Mouse (Mus musculus): ENCODE results near the gene Nwd2. TPM values are rescaled to one million over a fixed set of nuclear protein-coding genes. Genes with fewer than 3 reads are reported as not detected.

Nwd2 gene
- polyA plus RNA-seq (2015; fragmentation: Nextera tagmentation; extraction: Ambion mirVana), result 0.14 TPM in 1 of 2 replicates, not detected in the other

- 3% methylated on average over 29 of the region's 29 CpGs for WGBS
- H3K27me3 ChIP-seq, result peaks cover 56% of the 10 kb centered on the region
- no peaks in the 10 kb centered on the region for H3K36me3 ChIP-seq
- no peak within 1 kb of the TSS for H3K27ac ChIP-seq
- H3K4me1 ChIP-seq (replicated peaks), result peaks cover 14% of the 10 kb centered on the region
- H3K9ac ChIP-seq, result no peak within 1 kb of the TSS
- no peaks in the 10 kb centered on the region for H3K9me3 ChIP-seq (replicated peaks)
- ATAC-seq (replicated peaks; ENCODE audit: insufficient number of reproducible peaks, insufficient read depth, low FRiP score, low read depth), result no peak
- peak within 1 kb of the TSS; percentile 77 for H3K4me2 ChIP-seq
- H3K4me3 ChIP-seq, result peak within 1 kb of the TSS; percentile 43
Measured at GRCm38 (mm10) chr5:63649070-63649532, at the start of gene Nwd2. Nwd2 (plus strand) TSS chr5:63649102.

GRCm38 (mm10) chr5:63607447-63607846 is 41.5 kb upstream of the Nwd2 start:
- Histone ChIP-seq H3K4me1 (replicated peaks) (no peaks in the 10 kb centered on the region), H3K9me3 (replicated peaks) (no peaks in the 10 kb centered on the region), H3K9ac (no peak overlapping the region), H3K4me2 (no peak overlapping the region), H3K27me3 (no peaks in the 10 kb centered on the region), H3K27ac (no peak overlapping the region), H3K4me3 (no peak overlapping the region), H3K36me3 (no peaks in the 10 kb centered on the region)
- WGBS, result 70% methylated on average over 2 of the region's 2 CpGs
- no peak for ATAC-seq (replicated peaks; ENCODE audit: insufficient number of reproducible peaks, insufficient read depth, low FRiP score, low read depth)

GRCm38 (mm10) chr5:63616792-63617668 is 31.9 kb upstream of the Nwd2 start:
- 64% methylated on average over 3 of the region's 3 CpGs for WGBS
- no peak for ATAC-seq (replicated peaks; ENCODE audit: insufficient number of reproducible peaks, insufficient read depth, low FRiP score, low read depth)
- Histone ChIP-seq H3K27me3 (no peaks in the 10 kb centered on the region), H3K4me1 (replicated peaks) (no peaks in the 10 kb centered on the region), H3K4me3 (no peak overlapping the region), H3K9ac (no peak overlapping the region), H3K27ac (no peak overlapping the region), H3K4me2 (no peak overlapping the region), H3K36me3 (no peaks in the 10 kb centered on the region), H3K9me3 (replicated peaks) (no peaks in the 10 kb centered on the region)

GRCm38 (mm10) chr5:63624123-63624522 is 24.8 kb upstream of the Nwd2 start:
- no peaks in the 10 kb centered on the region for H3K4me1 ChIP-seq (replicated peaks)
- no peak overlapping the region for H3K4me3 ChIP-seq
- no peaks in the 10 kb centered on the region for H3K36me3 ChIP-seq
- no peak overlapping the region for H3K4me2 ChIP-seq
- no peak overlapping the region for H3K9ac ChIP-seq
- WGBS, result 78% methylated on average over 3 of the region's 3 CpGs
- no peak for ATAC-seq (replicated peaks; ENCODE audit: insufficient number of reproducible peaks, insufficient read depth, low FRiP score, low read depth)
- no peaks in the 10 kb centered on the region for H3K27me3 ChIP-seq
- no peaks in the 10 kb centered on the region for H3K9me3 ChIP-seq (replicated peaks)
- no peak overlapping the region for H3K27ac ChIP-seq

GRCm38 (mm10) chr5:63627832-63628530 is 20.9 kb upstream of the Nwd2 start:
- Histone ChIP-seq H3K27ac (no peak overlapping the region), H3K4me2 (no peak overlapping the region), H3K4me3 (no peak overlapping the region), H3K27me3 (no peaks in the 10 kb centered on the region), H3K9me3 (replicated peaks) (no peaks in the 10 kb centered on the region), H3K9ac (no peak overlapping the region), H3K36me3 (no peaks in the 10 kb centered on the region), H3K4me1 (replicated peaks) (no peaks in the 10 kb centered on the region)
- WGBS, result 80% methylated on average over 1 of the region's 1 CpGs
- no peak for ATAC-seq (replicated peaks; ENCODE audit: insufficient number of reproducible peaks, insufficient read depth, low FRiP score, low read depth)

- H3K27ac ChIP-seq, result no peak overlapping the region
- H3K9ac ChIP-seq, result no peak overlapping the region
- H3K27me3 ChIP-seq, result no peaks in the 10 kb centered on the region
- no peak overlapping the region for H3K4me2 ChIP-seq
- no peak for ATAC-seq (replicated peaks; ENCODE audit: insufficient number of reproducible peaks, insufficient read depth, low FRiP score, low read depth)
- 58% methylated on average over 3 of the region's 3 CpGs for WGBS
- H3K4me1 ChIP-seq (replicated peaks), result no peaks in the 10 kb centered on the region
- no peaks in the 10 kb centered on the region for H3K36me3 ChIP-seq
- no peaks in the 10 kb centered on the region for H3K9me3 ChIP-seq (replicated peaks)
- no peak overlapping the region for H3K4me3 ChIP-seq
Measured at GRCm38 (mm10) chr5:63628531-63628871, 20.4 kb upstream of the Nwd2 start.

- no peak overlapping the region for H3K4me3 ChIP-seq
- no peaks in the 10 kb centered on the region for H3K4me1 ChIP-seq (replicated peaks)
- H3K4me2 ChIP-seq, result no peak overlapping the region
- H3K36me3 ChIP-seq, result no peaks in the 10 kb centered on the region
- no peaks in the 10 kb centered on the region for H3K27me3 ChIP-seq
- 33% methylated on average over 2 of the region's 2 CpGs for WGBS
- H3K27ac ChIP-seq, result no peak overlapping the region
- H3K9me3 ChIP-seq (replicated peaks), result no peaks in the 10 kb centered on the region
- no peak overlapping the region for H3K9ac ChIP-seq
- ATAC-seq (replicated peaks; ENCODE audit: insufficient number of reproducible peaks, insufficient read depth, low FRiP score, low read depth), result no peak
Measured at GRCm38 (mm10) chr5:63634636-63635035, 14.3 kb upstream of the Nwd2 start.

- Histone ChIP-seq H3K4me2 (no peak overlapping the region), H3K27ac (no peak overlapping the region), H3K4me1 (replicated peaks) (peaks cover 14% of the 10 kb centered on the region), H3K9ac (no peak overlapping the region), H3K9me3 (replicated peaks) (no peaks in the 10 kb centered on the region), H3K4me3 (no peak overlapping the region), H3K36me3 (no peaks in the 10 kb centered on the region), H3K27me3 (peaks cover 56% of the 10 kb centered on the region)
- no peak for ATAC-seq (replicated peaks; ENCODE audit: insufficient number of reproducible peaks, insufficient read depth, low FRiP score, low read depth)
- WGBS, result 25% methylated on average over 2 of the region's 2 CpGs
Measured at GRCm38 (mm10) chr5:63648187-63648586, 715 bp upstream of the Nwd2 start.

GRCm38 (mm10) chr5:63649533-63650464 is 897 bp downstream of the Nwd2 start:
- Histone ChIP-seq H3K4me1 (replicated peaks) (peaks cover 14% of the 10 kb centered on the region), H3K9me3 (replicated peaks) (no peaks in the 10 kb centered on the region), H3K27ac (no peak overlapping the region), H3K36me3 (no peaks in the 10 kb centered on the region), H3K9ac (no peak overlapping the region), H3K4me3 (peak overlapping the region; percentile 43), H3K27me3 (peaks cover 56% of the 10 kb centered on the region), H3K4me2 (peak overlapping the region; percentile 77)
- WGBS, result under 1% methylated on average over 83 of the region's 83 CpGs
- ATAC-seq (replicated peaks; ENCODE audit: insufficient number of reproducible peaks, insufficient read depth, low FRiP score, low read depth), result no peak

GRCm38 (mm10) chr5:63651813-63652212 is 2.9 kb downstream of the Nwd2 start:
- Histone ChIP-seq H3K27me3 (peaks cover 56% of the 10 kb centered on the region), H3K27ac (no peak overlapping the region), H3K9me3 (replicated peaks) (no peaks in the 10 kb centered on the region), H3K4me3 (no peak overlapping the region), H3K36me3 (no peaks in the 10 kb centered on the region), H3K9ac (no peak overlapping the region), H3K4me2 (no peak overlapping the region), H3K4me1 (replicated peaks) (peaks cover 14% of the 10 kb centered on the region)
- no peak for ATAC-seq (replicated peaks; ENCODE audit: insufficient number of reproducible peaks, insufficient read depth, low FRiP score, low read depth)

- no peak for ATAC-seq (replicated peaks; ENCODE audit: insufficient number of reproducible peaks, insufficient read depth, low FRiP score, low read depth)
- H3K27ac ChIP-seq, result no peak overlapping the region
- H3K27me3 ChIP-seq, result peaks cover 52% of the 10 kb centered on the region
- 80% methylated on average over 2 of the region's 2 CpGs for WGBS
- H3K4me1 ChIP-seq (replicated peaks), result peaks cover 14% of the 10 kb centered on the region
- H3K36me3 ChIP-seq, result no peaks in the 10 kb centered on the region
- H3K9me3 ChIP-seq (replicated peaks), result no peaks in the 10 kb centered on the region
- no peak overlapping the region for H3K4me3 ChIP-seq
- H3K9ac ChIP-seq, result no peak overlapping the region
- H3K4me2 ChIP-seq, result no peak overlapping the region
Measured at GRCm38 (mm10) chr5:63652705-63653104, 3.8 kb downstream of the Nwd2 start.

Data from heart, embryonic 15.5 days (tissue).